Mouse (Mus musculus) bone marrow, adult 2 months (tissue): ENCODE measurements at regions not wholly inside any gene's neighbourhood (a gene's known extent, or its start where the extent isn't known, plus 50 kb on each side); places are given as distances from the start of the nearest gene placed in this dataset.

Experiments used
- CTCF ChIP-seq: fragments of 200-500 bp; IDR thresholded peaks from 2 replicates; pipeline ENCODE4 v1.5.1; 2011; ENCODE audit warnings: low read length, control low read depth; ENCODE audit not compliant: control insufficient read depth, insufficient read depth
- POLR2A ChIP-seq: fragments of 200-500 bp; IDR thresholded peaks from 2 replicates; pipeline ENCODE4 v1.6.1; 2011; ENCODE audit warnings: low read depth, mild to moderate bottlenecking, control low read depth, low read length, borderline replicate concordance; ENCODE audit not compliant: control insufficient read depth

GRCm38 (mm10) chr2:133649874-133650481 lies 98.0 kb downstream of the Bmp2 start:
- no peak for TF ChIP-seq POLR2A
- TF ChIP-seq CTCF, result no peak
